Mouse (Mus musculus): ENCODE results near the gene Klf16.

- TF ChIP-seq CTCF (IDR thresholded peaks at IDR 0.05; ENCODE audit: control insufficient read depth, insufficient read depth, insufficient replicate concordance, low read depth, low read length) (no peak), POLR2A (IDR thresholded peaks at IDR 0.05; ENCODE audit: control insufficient read depth, low read depth, low read length) (no peak; the same call in 1 of the 2 replicates)
Observed at GRCm38 (mm10) chr10:80586407-80587304, 9.5 kb upstream of the Klf16 start.

Data from testis, adult 2 months (tissue).